Mouse (Mus musculus) lung, postnatal 0 days (tissue): Measurements from ENCODE around the gene Gal3st4. TPM values are rescaled to one million over a fixed set of nuclear protein-coding genes. Genes with fewer than 3 reads are reported as not detected.
A peak's percentile ranks its signal among the peaks of the same experiment; 100 is the strongest.

ENCODE experiments used
- ATAC-seq: fragments of 200-750 bp; cut with Nextera tagmentation; 2 replicates; pipeline ENCODE4 v1.8.0; 2017; ENCODE audit warnings: moderate library complexity
- DNase-seq: peaks from one replicate; pipeline ENCODE4 v3.0.0-alpha.2; 2016; ENCODE audit warnings: low spot score
- H3K27ac ChIP-seq: fragments of 300-500 bp; sonication (generic); 2 replicates; pipeline ENCODE4 v1.5.1; 2014; ENCODE audit warnings: antibody characterized with exemption, mild to moderate bottlenecking, low read length, mixed read lengths
- H3K27me3 ChIP-seq: fragments of 300-500 bp; sonication (generic); replicated peaks from 2 replicates; pipeline ENCODE4 v1.6.1; 2014; ENCODE audit warnings: low read length, mixed read lengths; ENCODE audit not compliant: insufficient read depth
- H3K36me3 ChIP-seq: fragments of 300-500 bp; sonication (generic); 2 replicates; pipeline ENCODE4 v1.6.1; 2014; ENCODE audit warnings: low read length, mixed read lengths; ENCODE audit not compliant: insufficient read depth
- H3K4me1 ChIP-seq: fragments of 300-500 bp; sonication (generic); 2 replicates; pipeline ENCODE4 v1.6.1; 2014; ENCODE audit warnings: antibody characterized with exemption, low read depth, low read length, mixed read lengths; ENCODE audit not compliant: insufficient read depth
- H3K4me2 ChIP-seq: fragments of 300-500 bp; sonication (generic); replicated peaks from 2 replicates; pipeline ENCODE4 v1.6.1; 2014; ENCODE audit warnings: low read depth, mild to moderate bottlenecking, low read length, moderate library complexity, mixed read lengths
- H3K4me3 ChIP-seq: fragments of 300-500 bp; sonication (generic); 2 replicates; pipeline ENCODE4 v1.5.1; 2014; ENCODE audit warnings: low read depth, low read length
- H3K9ac ChIP-seq: fragments of 300-500 bp; sonication (generic); replicated peaks from 2 replicates; pipeline ENCODE4 v1.6.1; 2014; ENCODE audit warnings: low read depth, mild to moderate bottlenecking
- H3K9me3 ChIP-seq: fragments of 300-500 bp; sonication (generic); 2 replicates; pipeline ENCODE4 v1.6.1; 2016; ENCODE audit warnings: low read length, mixed read lengths
- CTCF ChIP-seq: IDR thresholded peaks from 2 replicates; pipeline ENCODE4 v1.5.1; 2016; ENCODE audit warnings: antibody characterized with exemption, mild to moderate bottlenecking
- EP300 ChIP-seq: IDR thresholded peaks from 2 replicates; pipeline ENCODE4 v1.6.1; 2016; ENCODE audit warnings: antibody characterized with exemption, mild to moderate bottlenecking, control low read depth
- WGBS: fragments of 180-500 bp; shearing (Covaris S2); extraction: QIAGEN DNeasy Blood & Tissue Kit; methylation state at CpG from one replicate; pipeline ENCODE4 v1.1.7; 2014; 5-methylcytosine and 5-hydroxymethylcytosine counted together
- polyA plus RNA-seq: library from polyadenylated mRNA; unstranded; fragments of >200 nt; fragmentation: Nextera tagmentation; extraction: Ambion mirVana; gene quantifications from 2 replicates; pipeline ENCODE4 v1.2.1, GENCODE M21; 2015

The Gal3st4 gene
- polyA plus RNA-seq, 1 experiment from 2014 or later, result 0.84 TPM

- Histone ChIP-seq H3K27me3 (no peaks in the 10 kb centered on the region), H3K9ac (no peak overlapping the region), H3K9me3 (no peaks in the 10 kb centered on the region), H3K4me2 (no peak overlapping the region), H3K27ac (no peak overlapping the region), H3K36me3 (no peaks in the 10 kb centered on the region), H3K4me3 (no peak overlapping the region), H3K4me1 (no peaks in the 10 kb centered on the region)
- TF ChIP-seq CTCF (no peak), EP300 (no peak)
- ATAC-seq (no peak), DNase-seq (no peak)
- 68% methylated on average over 2 of the region's 2 CpGs for WGBS
Observed at GRCm38 (mm10) chr5:138281798-138282197, 9.2 kb upstream of the Gal3st4 start.

GRCm38 (mm10) chr5:138280829-138281228 is 8.2 kb upstream of the Gal3st4 start:
- ATAC-seq, result no peak
- TF ChIP-seq CTCF, result no peak
- no peak for TF ChIP-seq EP300
- Histone ChIP-seq H3K9me3 (no peaks in the 10 kb centered on the region), H3K4me3 (no peak overlapping the region), H3K4me2 (no peak overlapping the region), H3K36me3 (no peaks in the 10 kb centered on the region), H3K9ac (no peak overlapping the region), H3K27me3 (no peaks in the 10 kb centered on the region), H3K4me1 (no peaks in the 10 kb centered on the region), H3K27ac (no peak overlapping the region)
- no peak for DNase-seq
- WGBS, result 89% methylated on average over 15 of the region's 15 CpGs

- WGBS, result 18% methylated on average over 26 of the region's 26 CpGs
- Histone ChIP-seq H3K4me2 (peak overlapping the region; percentile 72), H3K27ac (no peak overlapping the region), H3K4me1 (no peaks in the 10 kb centered on the region), H3K9me3 (no peaks in the 10 kb centered on the region), H3K36me3 (no peaks in the 10 kb centered on the region), H3K9ac (no peak overlapping the region), H3K27me3 (no peaks in the 10 kb centered on the region), H3K4me3 (peak overlapping the region; percentile 34; the same call in 1 of the 2 replicates)
- DNase-seq (no peak), ATAC-seq (no peak)
- TF ChIP-seq EP300 (no peak), CTCF (no peak)
Observed at GRCm38 (mm10) chr5:138280425-138280768, 7.8 kb upstream of the Gal3st4 start.

DNA sequence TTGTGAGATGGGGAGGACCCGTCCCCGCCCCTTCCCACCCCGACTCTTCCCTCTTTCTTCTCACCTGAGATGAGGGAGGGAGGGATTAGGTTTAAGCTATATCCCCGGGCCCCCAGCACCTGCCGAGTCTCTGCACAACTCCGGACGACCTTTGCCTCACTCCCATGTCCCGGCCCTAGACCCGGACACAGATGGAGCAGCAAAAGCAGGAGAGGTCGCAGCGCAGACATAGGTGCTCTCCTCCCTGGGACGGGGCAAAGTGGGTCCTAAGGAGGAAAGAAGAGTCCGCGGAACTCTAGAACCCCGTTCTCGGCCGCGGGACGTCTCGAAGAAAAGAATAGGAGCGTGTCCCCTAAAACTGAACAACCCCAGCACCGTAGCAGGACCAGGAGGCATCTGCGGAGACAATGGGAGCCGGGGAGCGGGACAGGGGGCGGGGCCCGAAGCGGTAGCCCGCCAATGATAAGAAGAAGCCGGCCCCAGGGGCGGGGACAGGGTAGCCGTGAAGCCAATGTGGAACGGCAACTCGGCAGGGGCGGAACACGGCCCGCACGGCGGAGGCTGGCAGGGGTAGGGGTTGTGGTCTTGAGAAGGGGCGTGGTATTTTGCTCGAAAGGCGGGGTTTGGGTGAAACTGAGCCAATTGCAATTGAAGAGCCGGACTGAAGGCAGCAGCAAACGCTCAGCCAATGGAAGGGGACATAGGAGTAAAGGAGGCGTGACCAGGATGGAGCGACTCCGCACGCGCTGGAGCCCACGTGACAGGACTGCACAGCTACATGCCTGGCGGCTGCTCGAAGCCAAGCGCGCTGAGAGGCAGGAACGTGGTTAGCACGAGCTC is 7.2 kb upstream of the Gal3st4 start, which contains the start of the genes Gm43720, Gpc2 and Stag3:
Gm43720 (minus strand) TSS at position 374 of the 840 bp plus-strand sequence.
Gpc2 (minus strand) TSS at position 421 of the 840 bp plus-strand sequence.
Stag3 (plus strand) TSS at position 656 of the 840 bp plus-strand sequence.
- Histone ChIP-seq H3K36me3 (no peaks in the 10 kb centered on the region), H3K27ac (no peak within 1 kb of the TSS), H3K27me3 (no peaks in the 10 kb centered on the region), H3K4me3 (peak within 1 kb of the TSS; percentile 34), H3K9ac (no peak within 1 kb of the TSS), H3K4me1 (no peaks in the 10 kb centered on the region), H3K4me2 (peak within 1 kb of the TSS; percentile 72), H3K9me3 (no peaks in the 10 kb centered on the region)
- ATAC-seq (peak; percentile 99), DNase-seq (peak; percentile 96)
- no peak for TF ChIP-seq EP300
- TF ChIP-seq CTCF, result no peak
- under 1% methylated on average over 56 of the region's 56 CpGs for whole genome bisulfite sequencing

- WGBS, result 84% methylated on average over 7 of the region's 7 CpGs
- ATAC-seq, result no peak
Observed at GRCm38 (mm10) chr5:138277994-138278393, 5.4 kb upstream of the Gal3st4 start.

DNA sequence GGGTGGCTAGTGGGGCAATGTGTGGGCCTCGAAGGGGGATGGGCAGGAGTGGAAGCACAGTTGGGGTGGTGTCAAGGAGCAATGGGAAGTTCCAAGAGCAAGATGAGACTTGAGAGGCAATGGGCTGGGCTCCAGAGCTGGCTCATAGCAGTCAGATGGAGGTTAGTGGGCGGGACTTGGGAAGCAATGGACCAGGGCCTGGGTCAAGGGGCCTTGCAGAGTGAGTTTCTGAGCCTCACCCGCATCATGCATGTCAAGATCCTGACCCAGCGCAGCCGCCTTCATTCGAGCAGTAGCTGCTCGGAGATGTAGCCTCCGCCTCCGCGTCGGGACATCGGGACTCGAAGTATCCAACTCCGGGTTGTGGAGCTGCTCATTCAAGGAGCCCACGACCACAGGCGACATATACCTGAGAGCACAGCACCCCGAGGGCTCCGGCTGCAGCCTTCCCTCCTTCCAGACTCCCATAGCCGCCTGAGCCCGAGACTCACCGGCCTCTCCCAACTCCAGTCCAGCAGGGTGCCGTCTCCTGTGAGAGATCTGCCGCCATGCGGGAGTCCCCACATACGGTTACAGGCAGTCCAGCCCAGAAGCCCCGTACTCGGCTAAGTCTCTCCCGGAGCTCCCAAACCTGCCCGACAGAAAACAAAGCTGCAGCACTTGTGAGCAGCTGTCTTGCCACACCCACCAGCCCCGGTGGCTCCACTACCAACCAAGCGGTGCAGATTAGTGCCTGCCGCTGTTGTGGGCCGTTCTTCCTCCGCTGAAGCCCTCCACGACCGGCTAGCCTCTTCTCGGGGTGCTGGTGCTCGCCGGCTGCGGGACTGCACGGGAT is 2.8 kb upstream of the Gal3st4 start:
- no peaks in the 10 kb centered on the region for H3K4me1 ChIP-seq
- H3K27ac ChIP-seq, result no peak overlapping the region
- H3K36me3 ChIP-seq, result no peaks in the 10 kb centered on the region
- H3K4me3 ChIP-seq, result no peak overlapping the region
- H3K4me2 ChIP-seq, result peak overlapping the region; percentile 38
- WGBS, result 41% methylated on average over 41 of the region's 41 CpGs
- ATAC-seq, result no peak
- H3K9ac ChIP-seq, result 0 out of 2 replicates have a peak overlapping the region, but pooled peaks have one; percentile 8
- no peaks in the 10 kb centered on the region for H3K27me3 ChIP-seq
- DNase-seq, result no peak
- TF ChIP-seq EP300 (no peak), CTCF (no peak)
- H3K9me3 ChIP-seq, result no peaks in the 10 kb centered on the region

More at GRCm38 (mm10) chr5:138277994-138278393, 5.4 kb upstream of the Gal3st4 start:
- H3K27ac ChIP-seq, result no peak overlapping the region
- H3K36me3 ChIP-seq, result no peaks in the 10 kb centered on the region
- H3K4me3 ChIP-seq, result no peak overlapping the region
- H3K4me2 ChIP-seq, result no peak overlapping the region
- no peak for DNase-seq
- TF ChIP-seq CTCF (no peak), EP300 (no peak)
- H3K27me3 ChIP-seq, result no peaks in the 10 kb centered on the region
- no peak overlapping the region for H3K9ac ChIP-seq
- H3K9me3 ChIP-seq, result no peaks in the 10 kb centered on the region
- H3K4me1 ChIP-seq, result no peaks in the 10 kb centered on the region
